Mouse (Mus musculus) ES-E14 (cell line): Measurements from ENCODE around the gene Gm16181. TPM values are rescaled to one million over a fixed set of nuclear protein-coding genes. Genes with fewer than 3 reads are reported as not detected.

Experiments
- DNase-seq: peaks from one replicate; pipeline ENCODE4 v3.0.0-alpha.2; 2013; ENCODE audit warnings: low read depth, low spot score
- H3K27ac ChIP-seq: 2 replicates; pipeline ENCODE4 v1.5.1; 2012; ENCODE audit warnings: low read depth, mild to moderate bottlenecking, low read length, moderate library complexity, mixed read lengths; ENCODE audit not compliant: poor library complexity, insufficient read depth, severe bottlenecking
- H3K36me3 ChIP-seq: 2 replicates; pipeline ENCODE4 v1.6.1; 2012; ENCODE audit warnings: mild to moderate bottlenecking, low read length, moderate library complexity, mixed read lengths; ENCODE audit not compliant: control insufficient read depth, poor library complexity, insufficient read depth, severe bottlenecking
- H3K4me1 ChIP-seq, 2 experiments: fragments of 150-350 bp in 1 of 2; sonication (generic) in 1 of 2; 2 replicates each; pipeline ENCODE4 v1.6.1; 2012; ENCODE audit warnings: low read length in 2 of 2, mild to moderate bottlenecking in 1 of 2, mixed read lengths in 1 of 2; ENCODE audit not compliant: control insufficient read depth in 2 of 2, insufficient read depth in 2 of 2, poor library complexity in 1 of 2
- H3K4me3 ChIP-seq, 2 experiments: fragments of 150-350 bp in 1 of 2; sonication (generic) in 1 of 2; 2 replicates each; pipeline ENCODE4 v1.5.1; 2012; ENCODE audit warnings: low read length in 2 of 2, low read depth in 1 of 2, mild to moderate bottlenecking in 1 of 2, mixed read lengths in 1 of 2; ENCODE audit not compliant: insufficient read depth in 1 of 2, poor library complexity in 1 of 2, severe bottlenecking in 1 of 2
- H3K9ac ChIP-seq: 2 replicates; pipeline ENCODE4 v1.6.1; 2012; ENCODE audit warnings: low read depth, mild to moderate bottlenecking, low read length, mixed read lengths; ENCODE audit not compliant: poor library complexity, insufficient read depth, severe bottlenecking
- H3K9me3 ChIP-seq: fragments of 150-350 bp; sonication (generic); 2 replicates; pipeline ENCODE4 v1.6.1; 2012; ENCODE audit warnings: low read depth, mild to moderate bottlenecking, low read length; ENCODE audit not compliant: control insufficient read depth, insufficient read depth
- CHD2 ChIP-seq: IDR thresholded peaks from 2 replicates; pipeline ENCODE4 v1.6.1; 2014; ENCODE audit warnings: mild to moderate bottlenecking, low read depth, low read length, inconsistent platforms
- HCFC1 ChIP-seq: IDR thresholded peaks from 2 replicates; pipeline ENCODE4 v1.6.1; 2012; ENCODE audit warnings: low read length, inconsistent platforms, borderline replicate concordance; ENCODE audit not compliant: insufficient read depth
- MAFK ChIP-seq: IDR thresholded peaks from 2 replicates; pipeline ENCODE4 v1.6.1; 2014; ENCODE audit warnings: mild to moderate bottlenecking, low read depth, low read length, inconsistent platforms; ENCODE audit not compliant: insufficient read depth
- ZC3H11A ChIP-seq: IDR thresholded peaks from 2 replicates; pipeline ENCODE4 v1.6.1; 2012; ENCODE audit warnings: low read depth, mild to moderate bottlenecking, inconsistent platforms, low read length, borderline replicate concordance
- ZNF384 ChIP-seq: IDR thresholded peaks from 2 replicates; pipeline ENCODE4 v1.6.1; 2012; ENCODE audit warnings: low read depth, low read length, inconsistent platforms
- in situ Hi-C, 2 experiments: fragments of 600-800 bp; cut with MboI; formaldehyde crosslinking; loops; one replicate each; pipeline ENCODE4 v1.15.1; 2025; ENCODE audit warnings: low sequenced_read_pairs in 2 of 2, inconsistent platforms in 1 of 2; ENCODE audit not compliant: unreplicated experiment in 2 of 2
- total RNA-seq: library from RNA; depleted of rRNA; stranded (reverse); fragments of 300-350 nt; gene quantifications from 2 replicates; pipeline ENCODE4 v1.2.3, GENCODE M21; 2012; rRNA removed

Gene Gm16181
- total RNA-seq, 1 experiment, result not detected

DNA sequence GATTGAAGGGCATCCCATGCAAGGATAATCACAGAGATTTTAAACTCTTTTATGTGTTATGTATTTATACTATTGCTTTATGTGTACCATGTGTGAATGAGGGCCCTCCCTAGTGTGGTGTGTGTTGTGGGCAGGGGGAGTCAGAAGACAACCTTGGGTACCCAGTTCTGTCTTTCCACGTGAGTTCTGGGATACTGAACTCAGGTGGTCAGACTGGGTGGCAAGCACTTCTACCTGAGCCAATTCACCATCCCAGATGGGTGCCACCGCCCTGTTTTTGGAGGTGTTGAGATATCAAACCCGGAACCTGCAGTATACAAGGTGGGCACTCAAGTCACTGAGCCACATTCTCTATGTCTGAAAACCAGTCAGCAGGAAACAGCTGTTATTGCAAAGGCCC lies 51.6 kb downstream of the Gm16181 start:
- TF ChIP-seq ZC3H11A (no peak), HCFC1 (no peak), CHD2 (no peak), MAFK (no peak), ZNF384 (no peak)
- no peak for DNase-seq
- in situ Hi-C loops, result no loop called here
- H3K36me3 ChIP-seq, result no peaks in the 10 kb centered on the region
- H3K9me3 ChIP-seq, result no peaks in the 10 kb centered on the region
- peaks cover 0 to 3% of the 10 kb centered on the region in 2 experiments; a peak in 1 of 4 replicates for H3K4me1 ChIP-seq
- no peak overlapping the region for H3K9ac ChIP-seq
- H3K4me3 ChIP-seq, result no peak overlapping the region
- no peak overlapping the region for H3K27ac ChIP-seq

Other genes starting within 250 kb of the Gm16181 start
- 5.8 and 5.9 TPM in 2 replicates for gene Hspa1a, start 248.7 kb upstream of the Gm16181 start, total RNA-seq
- 0.45 and 0.48 TPM in 2 replicates for gene Hspa1l, start 248.1 kb upstream of the Gm16181 start, total RNA-seq
- gene Lsm2, start 239.0 kb upstream of the Gm16181 start, total RNA-seq, result 52.1 and 64.4 TPM in 2 replicates
- gene Vars, start 219.8 kb upstream of the Gm16181 start, total RNA-seq, result 303 and 453 TPM in 2 replicates
- 0.21 and 0.31 TPM in 2 replicates for gene Vwa7, start 204.3 kb upstream of the Gm16181 start, total RNA-seq
- gene Sapcd1, start 192.8 kb upstream of the Gm16181 start, total RNA-seq, result 3.1 and 4.7 TPM in 2 replicates
- gene Msh5, start 174.1 kb upstream of the Gm16181 start, total RNA-seq, result 2.7 and 3.2 TPM in 2 replicates
- 113 and 133 TPM in 2 replicates for gene Clic1, start 170.9 kb upstream of the Gm16181 start, total RNA-seq
- 45.0 and 57.5 TPM in 2 replicates for gene Ddah2, start 161.8 kb upstream of the Gm16181 start, total RNA-seq
- gene Ly6g6c, start 155.4 kb upstream of the Gm16181 start, total RNA-seq, result not detected in 2 replicates
- gene Mpig6b, start 154.7 kb upstream of the Gm16181 start, total RNA-seq, result 0.26 TPM in 1 of 2 replicates, not detected in the other
- 13.4 and 36.1 TPM in 2 replicates for gene Ly6g6e, start 143.9 kb upstream of the Gm16181 start, total RNA-seq
- gene Ly6g6d, start 142.8 kb upstream of the Gm16181 start, total RNA-seq, result 1.6 and 4.9 TPM in 2 replicates
- not detected in 2 replicates for gene Ly6g6f, start 135.2 kb upstream of the Gm16181 start, total RNA-seq
- gene Abhd16a, start 131.6 kb upstream of the Gm16181 start, total RNA-seq, result 30.7 and 40.4 TPM in 2 replicates
- gene Ly6g5c, start 112.6 kb upstream of the Gm16181 start, total RNA-seq, result 0.49 TPM in 1 of 2 replicates, not detected in the other
- 1.4 and 1.5 TPM in 2 replicates for gene Ly6g5b, start 105.4 kb upstream of the Gm16181 start, total RNA-seq
- 21.9 and 31.1 TPM in 2 replicates for gene Gpank1, start 99.4 kb upstream of the Gm16181 start, total RNA-seq
- gene Csnk2b, start 98.8 kb upstream of the Gm16181 start, total RNA-seq, result 78.0 and 98.6 TPM in 2 replicates
- 11.2 and 11.7 TPM in 2 replicates for gene D17H6S53E, start 94.5 kb upstream of the Gm16181 start, total RNA-seq
- gene Apom, start 88.8 kb upstream of the Gm16181 start, total RNA-seq, result 7.5 and 10.0 TPM in 2 replicates
- 208 and 245 TPM in 2 replicates for gene Bag6, start 85.7 kb upstream of the Gm16181 start, total RNA-seq
- gene Prrc2a, start 55.9 kb upstream of the Gm16181 start, total RNA-seq, result 147 and 161 TPM in 2 replicates
- gene Aif1, start 44.8 kb upstream of the Gm16181 start, total RNA-seq, result not detected in 2 replicates
- 2.6 and 2.7 TPM in 2 replicates for gene Lst1, start 32.4 kb upstream of the Gm16181 start, total RNA-seq
- gene Ltb, start 26.4 kb upstream of the Gm16181 start, total RNA-seq, result 10.1 and 19.6 TPM in 2 replicates
- 0.22 TPM in 1 of 2 replicates, not detected in the other for gene Tnf, start 18.8 kb upstream of the Gm16181 start, total RNA-seq
- 0.13 TPM in 1 of 2 replicates, not detected in the other for gene Lta, start 15.5 kb upstream of the Gm16181 start, total RNA-seq
- gene Atp6v1g2, start 12.8 kb downstream of the Gm16181 start, total RNA-seq, result 0.21 and 0.71 TPM in 2 replicates
- gene Nfkbil1, start 15.0 kb downstream of the Gm16181 start, total RNA-seq, result 6.1 and 6.6 TPM in 2 replicates
- gene Ddx39b, start 20.9 kb downstream of the Gm16181 start, total RNA-seq, result 316 and 414 TPM in 2 replicates
- gene H2-D1, start 41.9 kb downstream of the Gm16181 start, total RNA-seq, result 30.1 and 44.9 TPM in 2 replicates
- 0.11 TPM in 1 of 2 replicates, not detected in the other for gene H2-Q1, start 99.6 kb downstream of the Gm16181 start, total RNA-seq
- 0.67 and 1.4 TPM in 2 replicates for gene H2-Q2, start 121.4 kb downstream of the Gm16181 start, total RNA-seq
- gene H2-Q4, start 158.8 kb downstream of the Gm16181 start, total RNA-seq, result 9.1 and 19.9 TPM in 2 replicates
- gene H2-Q6, start 204.0 kb downstream of the Gm16181 start, total RNA-seq, result 0.94 and 2.3 TPM in 2 replicates
- 2.1 and 4.8 TPM in 2 replicates for gene H2-Q7, start 218.3 kb downstream of the Gm16181 start, total RNA-seq
- gene H2-Q10, start 249.3 kb downstream of the Gm16181 start, total RNA-seq, result 2.1 and 3.1 TPM in 2 replicates